Comparison of ENCODE assay signal across 11 mouse cellular contexts in genomic region chr17:5506988-5507387, GRCm38 (mm10). TPM values are rescaled to one million over a fixed set of nuclear protein-coding genes. Genes with fewer than 3 reads are reported as not detected.
A peak's percentile ranks its signal among the peaks of the same experiment; 100 is the strongest.
DNase-seq lines count a peak whose midpoint lies in the region; ATAC-seq and TF ChIP-seq lines count a peak whose summit lies in the region.
"Had no signal": no experiment of that assay in that cellular context is flagged by ENCODE, and none has a peak within 500 bp of the region (broad histone marks: within the 10 kb centered on the region; RNA-seq: fewer than 3 reads in every experiment).

No protein-coding gene starts in this region.

- ATAC-seq in forebrain, embryonic 11.5 days (replicated peaks; ENCODE audit: low FRiP score) = no peak
- ATAC-seq in forebrain, embryonic 16.5 days = no peak
- peak; percentile 94 for ATAC-seq in liver, embryonic 14.5 days (ENCODE audit: insufficient read depth)
- ATAC-seq: midbrain, embryonic 16.5 days had no signal

- no peaks in the 10 kb centered on the region for H3K9me3 ChIP-seq in forebrain, embryonic 11.5 days (ENCODE audit: control insufficient read depth, low read length)
- H3K9me3 ChIP-seq in forebrain, embryonic 16.5 days (ENCODE audit: control insufficient read depth, low read length) = no peaks in the 10 kb centered on the region
- no peaks in the 10 kb centered on the region for H3K9me3 ChIP-seq in liver, embryonic 14.5 days (ENCODE audit: control insufficient read depth, low read length)
- H3K9me3 ChIP-seq: neural tube, embryonic 12.5 days had no signal

- peak; percentile 97 for TF ChIP-seq EP300 in liver, embryonic 14.5 days (IDR thresholded peaks at IDR 0.05; ENCODE audit: low read depth)

- no peaks in the 10 kb centered on the region for H3K27me3 ChIP-seq in forebrain, embryonic 11.5 days (ENCODE audit: control insufficient read depth, insufficient read depth, low read length)
- no peaks in the 10 kb centered on the region for H3K27me3 ChIP-seq in forebrain, embryonic 16.5 days (replicated peaks; ENCODE audit: control insufficient read depth, insufficient read depth, low read length)
- H3K27me3 ChIP-seq in liver, embryonic 14.5 days (ENCODE audit: control insufficient read depth, insufficient read depth, low read length) = no peaks in the 10 kb centered on the region
- H3K27me3 ChIP-seq: neural tube, embryonic 12.5 days had no signal

- H3K9ac ChIP-seq in forebrain, embryonic 11.5 days (ENCODE audit: low read length) = no peak overlapping the region
- no peak overlapping the region for H3K9ac ChIP-seq in forebrain, embryonic 16.5 days (replicated peaks; ENCODE audit: low read depth, low read length)
- peak overlapping the region; percentile 72 for H3K9ac ChIP-seq in liver, embryonic 14.5 days (replicated peaks)
- H3K9ac ChIP-seq: neural tube, embryonic 12.5 days had no signal

- TF ChIP-seq POLR2A in lung, adult 2 months (IDR thresholded peaks at IDR 0.05; ENCODE audit: borderline replicate concordance, extremely low read depth, low read depth, low read length) = no peak

- 84% methylated on average over 5 of the region's 5 CpGs for WGBS in forebrain, embryonic 11.5 days
- WGBS in forebrain, embryonic 16.5 days = 74% methylated on average over 5 of the region's 5 CpGs
- WGBS in liver, embryonic 14.5 days (ENCODE audit: insufficient replicate concordance) = 7% methylated on average over 5 of the region's 5 CpGs
- WGBS in lung, adult 2 months = 55% methylated on average over 5 of the region's 5 CpGs

- no peaks in the 10 kb centered on the region for H3K36me3 ChIP-seq in forebrain, embryonic 11.5 days (ENCODE audit: control insufficient read depth, insufficient read depth, low read length)
- no peaks in the 10 kb centered on the region for H3K36me3 ChIP-seq in forebrain, embryonic 16.5 days (ENCODE audit: control insufficient read depth, insufficient read depth)
- H3K36me3 ChIP-seq in liver, embryonic 14.5 days (replicated peaks; ENCODE audit: control insufficient read depth, insufficient read depth, low read depth) = peaks cover 3% of the 10 kb centered on the region; the same call in 1 of the 2 replicates
- H3K36me3 ChIP-seq: neural tube, embryonic 12.5 days had no signal

- H3K27ac ChIP-seq in forebrain, embryonic 11.5 days (ENCODE audit: low read depth, low read length) = no peak overlapping the region
- H3K27ac ChIP-seq in forebrain, embryonic 16.5 days (ENCODE audit: low read length) = no peak overlapping the region
- 0 out of 2 replicates have a peak overlapping the region, but pooled peaks have one; percentile 48 for H3K27ac ChIP-seq in layer of hippocampus, adult 2 months
- peak overlapping the region; percentile 90 for H3K27ac ChIP-seq in liver, embryonic 14.5 days
- H3K27ac ChIP-seq: neural tube, embryonic 12.5 days had no signal

- H3K4me1 ChIP-seq in forebrain, embryonic 11.5 days (replicated peaks; ENCODE audit: control insufficient read depth, insufficient read depth, low read length) = no peaks in the 10 kb centered on the region
- H3K4me1 ChIP-seq in forebrain, embryonic 16.5 days (replicated peaks; ENCODE audit: control insufficient read depth, insufficient read depth, low read length) = peaks cover 5% of the 10 kb centered on the region
- peaks cover 79 to 87% of the 10 kb centered on the region in 2 experiments for H3K4me1 ChIP-seq in liver, embryonic 14.5 days (replicated peaks; ENCODE audit: control insufficient read depth in 2 of 2, insufficient read depth in 2 of 2, low read length in 1 of 2)
- H3K4me1 ChIP-seq in lung, adult 2 months (ENCODE audit: control insufficient read depth, insufficient read depth, low read length) = no peaks in the 10 kb centered on the region
- H3K4me1 ChIP-seq: neural tube, embryonic 12.5 days had no signal

- no peak overlapping the region for H3K4me3 ChIP-seq in forebrain, embryonic 11.5 days (ENCODE audit: low read depth, low read length)
- no peak overlapping the region for H3K4me3 ChIP-seq in forebrain, embryonic 16.5 days (replicated peaks; ENCODE audit: low read length)
- no peak overlapping the region for H3K4me3 ChIP-seq in layer of hippocampus, adult 2 months
- H3K4me3 ChIP-seq in liver, embryonic 14.5 days (ENCODE audit: insufficient read depth in 1 of 2, low read depth in 2 of 2, low read length in 2 of 2) = peak overlapping the region; percentile 35 to 39
- no peak overlapping the region for H3K4me3 ChIP-seq in lung, adult 2 months (replicated peaks; ENCODE audit: extremely low read depth, low read depth, low read length)
- H3K4me3 ChIP-seq: neural tube, embryonic 12.5 days had no signal

- no peak for TF ChIP-seq CTCF in layer of hippocampus, adult 2 months (conservative IDR thresholded peaks at IDR 0.05)
- no peak for TF ChIP-seq CTCF in liver, embryonic 14.5 days (IDR thresholded peaks at IDR 0.05; ENCODE audit: low read depth)
- TF ChIP-seq CTCF in lung, adult 2 months (IDR thresholded peaks at IDR 0.05; ENCODE audit: insufficient read depth, low read length) = no peak

- no peak overlapping the region for H3K4me2 ChIP-seq in forebrain, embryonic 11.5 days (ENCODE audit: low read depth, low read length, severe bottlenecking)
- H3K4me2 ChIP-seq in forebrain, embryonic 16.5 days (ENCODE audit: low read length) = no peak overlapping the region
- peak overlapping the region; percentile 81 for H3K4me2 ChIP-seq in liver, embryonic 14.5 days (ENCODE audit: low read depth)
- H3K4me2 ChIP-seq: neural tube, embryonic 12.5 days had no signal

- peak; percentile 38 for DNase-seq in forebrain, embryonic 11.5 days (ENCODE audit: low spot score)
- DNase-seq in layer of hippocampus, adult 2 months (ENCODE audit: low spot score in 2 of 2) = no peak
- no peak for DNase-seq in layer of hippocampus, postnatal 36 days
- DNase-seq in liver, embryonic 14.5 days (ENCODE audit: low read depth in 3 of 3, low spot score in 3 of 3) = peak; percentile 81 to 86 (median 83)
- peak; percentile 11 for DNase-seq in yolk sac, embryonic 10.5 days (ENCODE audit: low spot score)
- DNase-seq in ovary, postnatal 36 days (ENCODE audit: low spot score) = no peak
- DNase-seq in lung, adult 2 months = no peak
- DNase-seq: cerebellum, adult 11 months had no signal

RNA-seq across cellular contexts. Expression of gene Zdhhc14, which starts 14.6 kb away (rescaled TPM):
- polyA plus RNA-seq in forebrain, embryonic 11.5 days (2014; fragmentation: Nextera tagmentation; extraction: Ambion mirVana) = 2.3 and 2.4 TPM in 2 replicates
- polyA plus RNA-seq in forebrain, embryonic 16.5 days (2015; fragmentation: Nextera tagmentation; extraction: Ambion mirVana) = 6.6 and 8.1 TPM in 2 replicates
- 10 to 100 TPM; 40.6 to 48.6 TPM for total RNA-seq in layer of hippocampus, adult 2 months (2021)
- 10 to 100 TPM; 48.7 to 51.8 TPM for total RNA-seq in layer of hippocampus, postnatal 36 days (2021)
- polyA plus RNA-seq in liver, embryonic 14.5 days (2012; rRNA removed) = 2.2 and 2.6 TPM in 2 replicates
- polyA plus RNA-seq in liver, embryonic 14.5 days (2014; fragmentation: Nextera tagmentation; extraction: Ambion mirVana) = 4.7 and 5.8 TPM in 2 replicates
- polyA plus RNA-seq in lung, adult 2 months (2012; rRNA removed) = 4.5 and 5.8 TPM in 2 replicates

Comparison
In these comparisons a context has a peak if more than half of its experiments do, and no peak if none do; other contexts are left out.
1. DNase-seq: peak in forebrain, embryonic 11.5 days (single experiment), liver, embryonic 14.5 days (3 of 3) and yolk sac, embryonic 10.5 days (single experiment); none in layer of hippocampus, adult 2 months (0 of 2), layer of hippocampus, postnatal 36 days (0 of 2), ovary, postnatal 36 days (single experiment) and lung, adult 2 months (single experiment).
2. H3K27ac ChIP-seq: peak in layer of hippocampus, adult 2 months (single experiment) and liver, embryonic 14.5 days (single experiment); none in forebrain, embryonic 11.5 days (single experiment) and forebrain, embryonic 16.5 days (single experiment).
3. H3K4me3 ChIP-seq: peak in liver, embryonic 14.5 days (2 of 2); none in forebrain, embryonic 11.5 days (single experiment), forebrain, embryonic 16.5 days (single experiment), layer of hippocampus, adult 2 months (single experiment) and lung, adult 2 months (single experiment).